Mouse (Mus musculus): ENCODE data around the gene Abca13.
"Not testable (repeated sequence)": the region's sequence is repeated elsewhere in the genome, so short reads cannot be mapped to it uniquely, and the experiment has no call there.

The Abca13 gene

DNA sequence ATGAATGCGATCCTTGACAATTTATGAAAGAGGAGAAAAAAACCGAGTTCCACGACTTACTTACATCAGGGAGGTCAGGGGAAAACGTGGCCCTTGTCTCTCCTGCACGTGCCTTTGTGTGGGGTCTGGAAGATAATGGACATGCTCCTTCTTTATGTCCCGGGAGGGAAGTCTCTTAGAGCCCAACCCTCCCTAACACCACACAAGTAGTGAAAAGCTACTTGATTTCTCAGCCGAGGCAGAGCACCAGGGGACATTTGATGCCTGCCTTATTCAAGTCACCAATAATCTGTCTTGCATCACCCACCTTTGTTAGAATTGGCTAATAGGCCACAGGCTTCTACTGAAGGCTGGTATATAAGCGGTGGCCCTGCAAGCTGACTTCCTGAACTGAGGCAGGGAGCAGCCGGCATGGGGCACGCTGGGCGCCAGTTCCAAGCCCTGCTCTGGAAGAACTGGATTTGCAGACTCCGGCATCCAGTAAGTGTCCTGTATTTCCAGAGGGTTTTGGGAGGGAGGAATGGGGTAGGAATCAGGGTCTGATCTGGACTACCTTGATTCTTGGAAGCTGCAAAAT lies at the start of gene Abca13:
Abca13 (plus strand) TSS at position 388 of the 577 bp plus-strand sequence.
- DNase-seq, result no peak

DNA sequence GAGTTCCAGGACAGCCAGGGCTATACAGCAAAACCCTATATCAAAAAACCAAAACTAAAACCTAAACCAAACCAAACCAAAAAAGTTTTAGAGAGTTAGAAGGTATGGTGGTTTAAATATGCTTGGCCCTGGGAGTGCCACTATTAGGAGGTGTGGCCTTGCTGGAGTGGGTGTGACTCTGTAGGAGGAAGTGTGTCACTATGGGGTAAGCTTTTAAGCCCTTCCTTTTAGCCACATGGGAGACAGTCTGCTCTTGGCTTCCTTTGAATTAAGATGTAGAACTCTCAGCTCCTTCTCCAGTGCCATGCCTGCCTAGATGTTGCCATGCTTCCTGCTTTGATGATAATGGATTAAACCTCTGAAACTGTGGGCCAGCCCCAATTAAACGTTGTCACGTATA lies 46.6 kb upstream of the Abca13 start:
- DNase-seq, result no peak

DNA sequence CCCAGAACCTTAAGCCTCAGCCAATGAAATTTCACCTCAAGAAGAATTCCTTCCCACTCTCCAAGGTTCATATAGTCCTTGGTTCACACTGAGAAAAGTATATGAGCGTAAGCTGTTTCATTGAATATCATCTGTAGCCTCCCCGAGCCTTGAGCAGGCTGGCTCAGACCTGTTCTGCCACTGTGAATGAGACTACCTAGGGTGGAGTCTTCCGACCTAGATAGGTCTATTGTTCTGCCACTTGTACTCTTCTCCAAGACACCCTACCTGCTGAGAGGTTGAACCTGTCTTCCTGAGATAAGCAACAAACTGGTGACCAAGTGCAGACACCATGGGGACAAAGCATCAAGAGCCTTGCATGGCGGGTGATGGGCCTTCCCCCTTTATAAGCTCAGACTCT lies 45.6 kb upstream of the Abca13 start:
- DNase-seq, result no peak

DNA sequence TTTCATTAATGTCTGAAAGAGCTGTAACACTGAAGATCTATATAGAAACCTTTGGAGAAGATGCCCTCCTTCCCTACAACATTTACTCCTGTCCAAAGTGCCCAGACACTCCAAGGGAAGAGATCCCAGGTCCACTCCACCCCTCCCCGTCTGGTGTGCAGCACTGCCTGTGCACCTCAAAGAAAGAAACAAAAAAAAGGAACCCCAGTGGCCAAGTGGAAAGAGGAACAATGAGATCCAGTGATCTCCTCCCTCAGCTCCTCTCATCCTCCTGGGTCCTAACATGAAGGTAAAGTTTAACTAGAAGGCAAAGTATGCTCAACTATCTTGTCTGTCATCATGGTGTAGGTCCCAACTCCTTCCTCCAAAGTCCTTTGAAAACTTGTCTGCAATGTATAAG lies 45.1 kb upstream of the Abca13 start:
- no peak for DNase-seq

- no peak for DNase-seq
These were observed 43.5 kb upstream of the Abca13 start for GRCm38 (mm10) chr11:9148206-9148605.

DNA sequence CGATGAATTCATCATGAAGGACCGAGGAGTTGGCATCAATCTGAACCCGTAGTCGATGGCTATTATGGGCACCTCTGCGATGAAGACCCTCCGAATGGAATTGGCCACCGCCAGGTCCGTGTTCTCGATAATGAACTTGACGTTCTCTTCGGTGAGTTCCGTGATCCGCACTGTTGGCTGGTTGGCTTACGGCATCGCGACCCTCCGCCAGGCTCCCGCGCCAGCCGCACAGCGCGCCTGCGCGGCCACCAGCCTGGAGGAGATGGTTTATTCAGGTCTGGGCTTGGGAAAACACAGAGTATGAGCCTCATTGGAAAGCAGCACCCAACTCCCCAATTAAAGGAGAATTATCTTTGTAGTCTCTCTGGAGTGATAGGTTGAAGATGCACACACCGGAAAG lies 41.3 kb upstream of the Abca13 start:
- not testable (repeated sequence) for DNase-seq

GRCm38 (mm10) chr11:9159953-9160352 lies 31.8 kb upstream of the Abca13 start:
- no peak for DNase-seq

DNA sequence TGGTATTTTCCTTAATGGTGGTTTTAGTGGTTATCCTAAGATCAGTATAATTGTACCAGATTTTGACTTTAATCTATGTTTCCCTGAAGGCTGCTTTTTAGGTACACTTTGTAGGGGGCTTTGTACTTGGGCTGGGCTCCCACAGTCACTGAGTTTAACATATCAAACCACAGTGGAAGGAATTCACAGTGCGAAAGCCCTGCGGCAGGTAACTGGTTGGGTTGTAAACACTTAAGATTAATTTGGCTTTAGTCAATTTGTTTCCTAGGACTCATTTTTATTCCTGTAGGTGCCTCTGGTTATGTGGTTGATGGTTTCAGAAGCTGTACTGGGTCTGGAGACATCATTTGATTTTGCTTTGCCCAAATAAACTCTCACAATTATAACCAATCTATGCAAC lies 24.4 kb upstream of the Abca13 start:
- DNase-seq, result no peak

DNA sequence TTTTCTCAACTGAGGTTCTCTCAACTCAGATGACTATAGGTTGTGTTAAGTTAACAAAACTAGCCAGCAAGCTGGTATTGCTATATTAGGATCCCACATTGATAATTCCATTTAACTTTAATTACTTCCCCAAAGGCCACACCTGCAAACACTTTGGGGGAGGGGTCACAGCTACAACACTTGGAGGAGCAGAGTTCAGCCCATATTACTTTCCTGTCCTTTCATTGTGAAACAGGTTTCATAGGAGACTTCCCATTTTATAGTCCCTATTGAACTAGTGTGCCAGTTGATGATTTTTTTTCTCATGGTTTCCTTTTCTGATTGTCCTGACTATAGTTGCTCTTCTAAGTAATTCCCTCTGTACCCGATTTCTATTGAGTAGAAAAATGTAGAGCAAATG lies 10.3 kb upstream of the Abca13 start:
- no peak for DNase-seq

- not testable (repeated sequence) for DNase-seq
These were observed 2.3 kb upstream of the Abca13 start for GRCm38 (mm10) chr11:9189471-9189870.

GRCm38 (mm10) chr11:9190772-9191554 lies 779 bp upstream of the Abca13 start:
- no peak for DNase-seq

- no peak for DNase-seq
These were observed 3.1 kb downstream of the Abca13 start for GRCm38 (mm10) chr11:9194861-9195260.

DNA sequence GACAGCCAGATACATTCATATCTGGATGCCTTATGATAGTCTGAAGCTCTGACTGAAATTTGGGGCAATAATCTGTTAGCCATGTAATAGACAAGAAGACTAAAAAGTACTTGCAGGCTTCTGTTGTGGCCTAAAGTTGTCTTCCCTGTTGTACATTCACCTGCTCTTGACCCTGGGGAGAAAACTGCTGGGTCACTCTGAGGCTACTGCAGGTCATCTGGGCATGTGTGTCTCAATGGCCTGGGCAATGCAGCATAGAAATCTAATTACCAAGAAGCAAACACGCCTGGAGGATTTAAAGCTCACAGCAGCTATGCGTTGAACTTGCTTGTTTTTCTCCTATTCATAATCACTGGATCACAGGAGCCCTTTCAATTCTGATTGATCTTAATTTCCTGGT lies 8.1 kb downstream of the Abca13 start:
- DNase-seq, result no peak

GRCm38 (mm10) chr11:9210707-9211106 lies 19.0 kb downstream of the Abca13 start:
- DNase-seq, result no peak

- no peak for DNase-seq
These were observed 21.8 kb downstream of the Abca13 start for GRCm38 (mm10) chr11:9213580-9213979.

DNA sequence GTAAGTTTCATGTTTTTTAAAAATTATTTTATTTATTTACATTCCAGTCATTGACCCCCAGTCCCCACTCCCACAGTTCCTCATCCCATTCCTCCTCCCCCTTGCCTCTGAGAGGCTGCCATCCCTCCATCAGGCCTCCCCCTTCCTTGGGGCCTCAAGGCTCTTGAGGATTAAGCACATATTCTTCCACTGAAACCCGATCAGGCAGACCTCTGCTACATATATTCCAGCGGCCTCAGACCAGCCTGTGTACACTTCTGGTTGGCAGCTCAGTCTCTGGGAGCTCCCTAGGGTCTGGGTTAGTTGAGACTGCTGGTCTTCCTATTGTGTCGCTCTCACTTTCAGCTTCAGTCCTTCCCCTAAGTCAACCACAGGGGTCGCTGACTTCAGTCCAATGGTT lies 24.5 kb downstream of the Abca13 start:
- DNase-seq, result no peak

GRCm38 (mm10) chr11:9220501-9220900 lies 28.8 kb downstream of the Abca13 start:
- DNase-seq, result no peak

DNA sequence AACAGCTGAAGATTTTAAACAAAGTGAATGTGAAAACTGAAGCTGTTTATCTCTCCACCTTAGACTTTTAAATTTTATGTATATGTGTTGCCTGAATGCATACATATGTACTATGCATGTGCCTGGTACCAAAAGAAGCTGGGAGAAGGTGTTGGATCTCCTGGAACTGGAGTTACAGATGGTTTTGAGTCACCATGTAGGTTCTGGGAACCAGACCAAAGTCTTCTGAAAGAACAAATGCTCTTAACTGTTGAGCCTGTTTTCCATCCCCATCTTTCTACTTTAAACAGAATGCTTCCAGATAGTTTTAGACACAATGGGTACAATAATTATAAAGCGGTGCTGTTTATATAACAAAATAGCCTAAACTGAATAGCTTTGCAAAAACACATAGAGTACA lies 29.9 kb downstream of the Abca13 start:
- DNase-seq, result no peak

DNA sequence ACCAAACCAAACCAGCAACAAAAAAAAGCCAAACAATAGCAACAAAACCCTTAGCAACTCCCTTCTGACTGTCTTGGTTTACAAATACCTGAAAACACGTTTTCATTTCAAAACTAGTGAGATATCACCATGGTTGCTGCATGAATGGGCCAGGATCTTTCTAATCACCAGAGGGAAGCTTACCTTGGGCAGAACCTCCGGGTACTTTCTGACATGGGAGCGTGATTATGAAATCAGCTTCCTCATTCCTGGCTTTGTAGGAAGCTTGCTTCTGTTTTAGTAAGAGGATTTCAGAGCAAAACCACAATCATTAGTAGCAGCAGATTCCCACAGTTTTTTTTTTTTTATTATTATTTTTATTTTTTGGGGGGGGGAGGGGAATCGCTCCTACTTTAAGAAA lies 34.7 kb downstream of the Abca13 start:
- DNase-seq, result no peak

DNA sequence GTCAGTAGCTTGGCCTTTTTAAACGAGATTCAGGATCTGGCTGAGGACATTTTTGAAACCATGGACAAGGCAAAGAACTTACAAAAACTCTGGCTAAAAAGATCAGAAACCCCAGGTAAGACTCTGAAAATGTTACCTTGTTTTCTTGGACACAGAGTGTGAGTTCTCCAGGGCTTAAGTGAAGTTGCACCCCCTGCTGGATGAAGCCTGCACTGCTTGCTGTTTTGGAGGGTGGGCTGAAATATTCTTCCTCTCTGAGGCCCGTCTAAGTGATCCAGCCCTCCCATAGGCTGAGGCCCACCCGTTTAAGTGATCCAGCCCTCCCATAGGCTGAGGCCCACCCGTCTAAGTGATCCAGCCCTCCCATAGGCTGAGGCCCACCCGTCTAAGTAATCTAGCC lies 57.9 kb downstream of the Abca13 start:
- DNase-seq, result peak; percentile 14

DNA sequence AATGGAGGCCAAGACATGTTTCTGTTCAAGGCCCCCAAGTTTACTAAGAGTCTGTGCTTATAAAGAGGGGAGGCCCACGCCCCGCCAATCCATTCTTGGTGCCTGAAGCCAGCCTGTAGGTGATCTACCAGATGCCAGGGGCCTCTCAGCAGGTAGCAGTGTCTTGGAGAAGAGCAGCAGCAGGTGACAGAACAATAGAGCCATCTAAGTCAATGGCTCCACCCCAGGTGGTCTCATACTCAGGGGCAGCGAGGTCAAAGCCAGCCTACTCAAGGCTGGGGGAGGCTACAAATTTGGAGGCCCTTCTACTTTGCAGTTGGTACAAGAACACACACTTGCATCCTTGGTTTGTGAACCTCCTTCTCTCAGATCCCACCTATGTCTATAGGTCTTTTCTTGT lies 71.3 kb downstream of the Abca13 start:
- DNase-seq, result not testable (repeated sequence)

- no peak for DNase-seq
These were observed 77.3 kb downstream of the Abca13 start for GRCm38 (mm10) chr11:9269090-9269489.

- no peak for DNase-seq
These were observed 93.5 kb downstream of the Abca13 start for GRCm38 (mm10) chr11:9285204-9285603.

DNA sequence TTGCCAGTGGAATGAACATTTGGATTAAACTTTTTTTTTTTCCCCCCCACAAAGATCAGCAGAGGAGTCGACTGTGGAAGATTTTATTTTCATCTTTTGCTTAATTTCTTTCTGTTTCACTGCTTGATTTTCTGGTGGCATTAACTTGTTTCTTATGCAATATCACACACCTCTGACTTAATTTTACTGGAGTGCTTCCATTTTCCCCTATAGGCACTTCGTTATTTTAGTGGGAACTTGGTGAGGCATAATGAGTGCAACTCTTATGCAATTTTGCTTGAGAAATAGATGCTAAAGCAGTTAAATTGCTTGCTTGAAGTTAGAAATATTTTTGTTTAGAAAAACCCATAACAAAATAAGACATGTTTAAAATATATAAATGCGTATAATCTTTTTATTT lies 94.0 kb downstream of the Abca13 start:
- DNase-seq, result no peak

DNA sequence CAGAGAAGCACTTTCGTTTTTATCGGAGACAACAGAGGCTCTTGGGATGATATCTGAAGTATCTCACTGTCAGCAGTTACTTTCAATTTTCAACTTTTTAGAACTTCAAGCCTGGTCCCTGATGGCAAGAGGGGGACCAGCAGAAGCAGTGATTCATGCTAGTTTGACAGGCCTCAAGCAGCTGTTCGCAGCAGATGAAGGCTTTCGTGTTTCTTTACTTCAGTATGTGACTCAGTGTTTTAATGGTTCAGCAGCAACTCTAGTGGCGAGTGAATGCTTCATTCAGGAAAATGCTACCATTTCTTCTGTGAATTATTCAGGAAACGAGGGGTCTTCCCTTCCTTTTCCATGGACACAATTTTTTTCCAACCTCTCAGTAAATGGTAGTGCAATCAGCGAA lies 99.4 kb downstream of the Abca13 start:
- DNase-seq, result no peak

Measured in thymus, postnatal 4 days (tissue).